Mouse (Mus musculus) spleen, postnatal 36 days (tissue): ENCODE measurements around the gene Apon.
A peak's percentile ranks its signal among the peaks of the same experiment; 100 is the strongest.
"Not testable (repeated sequence)": the region's sequence is repeated elsewhere in the genome, so short reads cannot be mapped to it uniquely, and the experiment has no call there.

Experiments used
- DNase-seq, 2 experiments: peaks; one replicate each; pipeline ENCODE4 v3.0.0; 2022; ENCODE audit warnings: low spot score in 2 of 2, mixed read lengths in 1 of 2

Apon gene

DNA sequence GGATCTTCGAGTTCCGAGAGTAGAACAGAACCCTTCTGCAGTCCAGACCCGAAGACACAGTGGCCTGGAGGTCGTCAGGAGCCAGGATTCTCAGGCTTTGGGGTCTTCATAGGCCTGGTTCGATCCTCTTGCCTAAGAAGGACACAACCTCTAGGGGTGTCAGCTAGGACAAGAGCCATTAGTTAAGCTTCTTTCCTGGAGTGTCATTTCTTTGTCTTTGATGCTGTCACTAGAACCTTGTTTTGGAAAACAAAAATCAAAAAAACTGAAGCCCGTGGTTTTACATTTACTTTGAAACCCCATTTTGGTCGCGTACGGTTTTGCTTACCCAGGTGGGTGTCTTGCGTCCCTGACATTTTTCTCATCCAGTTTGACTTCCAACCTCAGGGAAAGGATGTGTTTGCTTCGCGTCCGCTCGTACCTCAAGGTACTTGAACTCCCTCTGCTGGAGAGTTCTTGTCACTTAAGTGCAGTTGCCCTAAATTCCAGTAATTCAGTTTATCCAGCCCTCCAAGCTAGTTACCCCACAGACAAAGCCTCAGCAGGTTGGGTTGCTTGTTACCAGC lies 21.4 kb upstream of the Apon start:
- peak; percentile 58 to 76 for DNase-seq

- no peak for DNase-seq
These were observed 17.6 kb upstream of the Apon start for GRCm38 (mm10) chr10:128236321-128236720.

DNA sequence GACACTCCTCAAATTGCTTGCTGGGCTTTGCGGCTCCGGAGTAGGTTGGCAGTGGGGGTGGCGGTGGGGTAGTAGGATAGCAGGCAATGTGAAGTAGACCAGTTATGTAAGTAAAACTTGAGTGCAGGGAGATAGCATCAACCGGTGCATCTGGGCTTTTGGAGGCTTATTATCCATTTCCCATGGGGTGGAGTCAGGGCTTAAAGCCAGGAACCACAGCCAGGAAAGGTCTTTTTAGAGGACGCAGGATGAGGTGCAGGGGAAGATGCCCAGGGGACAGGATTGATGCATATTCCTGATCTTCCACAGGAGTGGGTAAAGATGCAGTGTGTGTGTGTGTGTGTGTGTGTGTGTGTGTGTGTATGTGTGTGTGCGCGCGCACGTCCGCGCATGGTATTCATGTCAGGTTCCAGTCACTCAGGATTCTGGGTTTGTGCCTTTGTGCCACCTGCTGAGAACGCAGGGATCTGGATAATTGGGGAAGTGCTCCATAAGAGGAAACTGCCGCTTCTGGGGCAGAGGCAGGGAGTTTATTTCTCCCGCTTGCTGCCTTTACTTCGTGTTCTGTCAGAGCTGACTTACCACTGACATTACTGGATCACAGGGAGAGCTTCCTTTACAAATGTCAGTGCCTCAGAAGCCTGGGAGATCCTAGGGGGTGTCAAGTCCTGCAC lies 16.0 kb upstream of the Apon start:
- DNase-seq, result no peak

DNA sequence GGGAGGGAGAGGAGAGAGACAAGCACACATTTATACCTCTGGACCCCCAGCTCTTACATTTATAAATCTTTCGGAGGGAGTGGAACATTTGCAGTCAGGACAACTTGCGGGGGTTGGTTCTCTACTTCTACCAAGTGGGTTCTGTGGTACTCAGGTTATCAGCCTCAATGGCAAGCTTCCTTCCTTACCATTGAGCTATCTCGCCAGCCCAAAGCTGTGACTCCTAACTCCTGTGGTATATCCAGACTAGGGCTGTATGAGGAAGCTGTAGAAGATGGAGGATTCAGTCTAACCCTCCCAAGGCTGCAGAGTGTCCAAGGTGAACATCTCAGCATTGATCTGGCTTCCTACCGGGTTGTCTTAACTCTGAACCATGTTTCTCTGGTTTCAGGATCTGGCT lies 14.8 kb upstream of the Apon start:
- no peak for DNase-seq

DNA sequence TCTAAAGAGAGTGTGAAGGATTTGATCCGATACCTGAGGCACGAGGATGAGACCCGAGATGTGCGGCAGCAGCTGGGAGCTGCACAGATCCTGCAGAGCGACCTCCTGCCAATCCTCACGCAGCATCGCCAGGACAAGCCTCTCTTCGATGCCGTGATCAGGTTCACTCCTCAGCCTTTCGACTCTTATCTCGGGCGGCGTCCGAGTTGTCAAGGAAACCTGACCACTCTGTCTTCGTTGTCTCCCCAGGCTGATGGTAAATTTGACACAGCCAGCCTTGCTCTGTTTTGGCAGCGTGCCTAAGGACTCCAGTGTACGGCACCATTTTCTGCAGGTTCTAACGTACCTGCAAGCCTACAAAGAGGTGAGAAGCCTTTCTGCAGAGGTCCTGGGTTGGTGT lies 13.8 kb upstream of the Apon start:
- no peak for DNase-seq

DNA sequence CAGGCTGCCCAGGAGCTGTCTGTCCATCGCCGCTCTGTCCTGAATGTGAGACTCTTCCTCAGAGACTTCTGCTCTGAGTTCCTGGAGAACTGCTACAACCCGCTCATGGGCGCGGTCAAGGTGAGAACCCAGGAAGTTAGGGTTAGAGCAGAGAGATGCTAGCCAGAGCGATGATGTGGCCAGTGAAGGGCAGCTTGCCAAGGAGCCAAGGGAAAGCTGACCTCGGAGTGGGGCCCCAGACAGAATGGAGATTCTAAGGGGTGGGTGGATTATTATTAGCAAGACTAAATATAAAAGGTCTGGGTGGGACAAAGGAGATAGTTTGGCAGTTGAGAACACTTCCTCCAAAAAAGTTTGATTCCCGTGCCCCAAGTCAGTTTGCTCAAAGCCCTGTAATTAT lies 10.6 kb upstream of the Apon start:
- DNase-seq, result no peak

DNA sequence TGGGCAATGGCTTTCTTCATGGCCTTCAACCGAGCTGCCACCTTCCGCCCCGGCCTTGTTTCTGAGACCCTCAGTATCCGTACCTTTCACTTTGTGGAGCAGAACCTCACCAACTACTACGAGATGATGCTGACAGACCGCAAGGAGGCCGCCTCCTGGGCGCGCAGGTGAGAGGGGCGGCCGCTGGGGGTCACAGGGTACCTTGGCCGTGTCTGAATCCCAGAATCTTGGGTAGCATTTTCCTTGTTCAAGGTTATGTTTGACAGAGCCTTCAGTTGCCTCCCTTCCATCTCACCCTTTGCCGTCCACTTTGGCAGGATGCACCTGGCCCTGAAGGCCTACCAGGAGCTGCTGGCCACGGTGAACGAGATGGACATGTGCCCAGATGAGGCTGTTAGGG lies 9.8 kb upstream of the Apon start:
- DNase-seq, result no peak

- no peak for DNase-seq
These were observed 6.7 kb upstream of the Apon start for GRCm38 (mm10) chr10:128247020-128247732.

GRCm38 (mm10) chr10:128250565-128250964 lies 3.3 kb upstream of the Apon start:
- DNase-seq, result no peak

DNA sequence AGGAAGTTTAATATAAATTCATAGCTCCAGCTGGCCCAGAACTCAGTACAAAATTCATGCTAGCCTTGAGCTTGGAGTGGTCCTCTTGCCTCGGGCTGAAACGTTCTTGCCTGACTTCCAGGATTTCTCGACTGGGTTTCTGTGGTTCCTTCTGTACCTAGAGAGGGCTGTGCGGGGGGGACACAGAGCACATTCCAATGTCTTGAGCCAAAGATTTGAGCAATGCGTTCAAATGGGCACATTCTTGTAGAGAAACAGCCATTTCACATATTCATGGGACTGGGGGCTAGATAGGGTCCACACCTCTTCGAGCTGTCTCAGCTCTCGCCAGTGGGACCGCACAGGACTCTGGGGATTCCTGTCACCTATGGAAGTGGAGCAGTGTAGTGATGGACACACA lies 2.0 kb downstream of the Apon start:
- DNase-seq, result no peak

- no peak for DNase-seq
These were observed 2.4 kb downstream of the Apon start for GRCm38 (mm10) chr10:128256328-128256727.

DNA sequence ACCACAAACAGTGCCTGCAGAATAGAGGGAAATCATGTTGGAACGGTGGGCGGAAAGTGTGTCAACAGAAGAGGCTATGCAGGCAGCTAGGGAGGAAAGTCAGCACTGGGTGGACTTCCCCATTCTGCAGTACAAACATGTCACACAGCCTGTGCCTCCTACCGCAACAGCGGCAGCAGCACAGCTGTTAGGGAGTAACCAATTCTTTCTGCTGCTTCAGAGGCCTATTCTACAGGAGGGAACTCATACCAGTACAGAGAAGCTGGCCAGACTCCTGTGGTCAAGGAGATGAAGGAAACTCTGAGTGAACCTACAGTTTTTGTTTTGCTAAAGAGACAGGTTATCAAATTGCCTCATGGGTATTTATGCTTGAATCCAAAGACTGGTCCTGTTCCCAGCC lies 5.1 kb downstream of the Apon start:
- DNase-seq, result peak; percentile 69 to 71

DNA sequence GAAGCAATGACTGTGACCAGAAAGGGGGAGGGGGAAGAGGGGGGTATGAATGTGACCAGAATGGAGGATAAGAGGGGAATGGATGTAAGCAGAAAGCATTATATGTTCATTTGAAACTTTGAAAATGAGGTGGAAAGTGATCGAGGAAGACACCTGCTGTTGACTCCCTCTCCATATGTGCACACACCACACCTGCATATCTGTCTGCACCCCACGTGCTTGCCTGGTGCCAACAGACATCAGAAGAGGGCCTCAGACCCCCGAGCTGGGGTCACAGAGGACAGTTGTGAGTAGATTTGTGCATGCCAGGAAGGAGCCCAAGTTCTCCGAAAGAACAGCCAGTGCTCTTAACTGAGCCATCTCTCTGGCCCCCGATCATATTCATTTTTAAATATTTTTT lies 6.0 kb downstream of the Apon start:
- no peak for DNase-seq

DNA sequence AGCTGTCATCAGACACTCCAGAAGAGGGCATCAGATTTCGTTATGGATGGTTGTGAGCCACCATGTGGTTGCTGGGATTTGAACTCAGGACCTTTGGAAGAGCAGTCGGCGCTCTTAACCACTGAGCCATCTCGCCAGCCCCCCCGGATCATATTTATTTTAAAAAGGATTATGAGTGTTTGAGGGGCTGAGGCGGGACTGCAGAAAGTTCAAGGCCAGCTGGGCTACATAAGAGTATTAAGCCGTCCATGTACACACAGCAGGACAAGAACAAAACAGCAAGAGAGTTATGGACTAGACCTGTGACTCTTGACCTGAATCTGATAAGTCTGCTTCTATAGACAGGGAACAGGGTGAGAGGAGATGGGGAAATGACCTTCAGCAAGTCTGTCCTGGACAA lies 6.5 kb downstream of the Apon start:
- DNase-seq, result not testable (repeated sequence)

- no peak for DNase-seq
These were observed 8.4 kb downstream of the Apon start for GRCm38 (mm10) chr10:128262300-128262699.

DNA sequence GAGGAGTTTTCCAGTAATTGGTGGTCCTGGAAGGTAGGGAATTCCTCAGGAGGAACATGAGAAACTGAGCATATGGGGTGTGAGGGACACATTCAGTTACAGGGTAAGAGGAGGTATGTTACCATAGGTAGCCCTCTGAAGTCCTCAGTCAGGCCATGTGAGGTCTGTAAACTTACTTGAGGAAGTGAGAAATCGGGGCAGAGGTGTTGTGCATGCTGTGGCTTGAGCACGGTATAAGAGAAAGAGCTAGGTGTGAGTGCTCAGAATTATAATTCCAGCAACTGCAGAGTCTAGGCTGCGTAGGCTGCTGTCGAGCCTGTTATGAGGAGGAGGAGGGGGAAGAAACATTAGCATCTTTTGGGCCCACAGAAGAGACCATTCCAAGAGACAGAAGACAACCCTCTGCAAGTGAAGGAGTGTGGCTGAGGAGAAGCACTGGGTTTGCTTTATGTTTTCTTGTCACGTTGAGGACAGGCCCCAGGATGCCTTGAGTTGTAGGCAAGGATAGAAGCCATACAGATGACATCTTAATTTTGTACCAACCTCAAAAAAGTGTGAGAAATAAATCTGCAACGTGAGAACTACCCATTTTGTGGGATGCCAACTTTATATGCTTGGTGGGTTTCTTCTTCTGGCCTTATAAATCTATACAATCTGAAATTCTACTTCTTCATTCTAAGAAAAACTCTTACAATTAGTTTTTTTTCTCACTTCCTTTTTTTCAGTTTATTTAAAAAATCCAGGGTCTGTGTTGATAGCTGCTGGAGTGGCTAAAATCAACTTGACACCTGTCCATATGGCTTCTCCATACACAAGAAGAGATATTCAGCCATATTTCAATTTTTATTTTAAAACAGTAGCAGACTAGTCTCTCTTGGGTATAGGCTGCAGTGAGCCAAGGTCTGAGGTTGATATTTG lies 9.8 kb downstream of the Apon start:
- DNase-seq, result peak; percentile 64 to 74

- no peak for DNase-seq
These were observed 14.5 kb downstream of the Apon start, which contains the start of gene Apof for GRCm38 (mm10) chr10:128268371-128268770. Gene Apof, plus strand, starts transcription at chr10:128268671.

GRCm38 (mm10) chr10:128269206-128269910 lies 15.5 kb downstream of the Apon start:
- DNase-seq, result no peak

DNA sequence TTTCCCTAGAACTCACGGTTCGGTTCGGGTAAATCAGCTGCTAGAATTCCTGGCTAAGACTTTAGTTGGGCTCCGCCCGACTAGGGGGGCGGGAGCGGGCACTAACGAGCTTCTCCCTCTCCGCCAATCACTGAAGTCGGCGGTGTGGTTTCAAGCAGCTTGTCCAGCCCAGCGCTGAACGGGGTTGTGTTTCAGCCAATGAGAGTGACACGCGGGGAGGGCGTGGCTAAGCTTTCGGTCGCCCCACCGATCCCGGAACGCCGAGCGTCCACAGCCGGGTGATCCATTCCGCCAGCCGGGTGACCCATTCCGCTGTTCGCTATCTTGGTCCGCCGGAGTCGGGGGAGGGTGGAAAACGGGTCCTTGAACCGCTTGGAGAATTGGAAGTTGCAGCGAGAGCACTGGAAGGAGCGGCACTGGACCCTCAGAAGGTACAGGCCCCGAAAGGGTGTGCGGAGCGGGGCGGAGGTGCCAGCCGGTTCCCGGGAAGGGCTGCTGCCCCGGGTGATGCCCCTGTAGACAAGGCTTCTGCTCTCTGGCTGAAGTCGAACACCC lies 16.5 kb downstream of the Apon start, which contains the start of gene Stat2:
Gene Stat2, plus strand, starts transcription at position 273 of the 555 bp plus-strand sequence.
- DNase-seq, result peak; percentile 97 to 98

- no peak for DNase-seq
These were observed 17.0 kb downstream of the Apon start for GRCm38 (mm10) chr10:128270866-128271265.

DNA sequence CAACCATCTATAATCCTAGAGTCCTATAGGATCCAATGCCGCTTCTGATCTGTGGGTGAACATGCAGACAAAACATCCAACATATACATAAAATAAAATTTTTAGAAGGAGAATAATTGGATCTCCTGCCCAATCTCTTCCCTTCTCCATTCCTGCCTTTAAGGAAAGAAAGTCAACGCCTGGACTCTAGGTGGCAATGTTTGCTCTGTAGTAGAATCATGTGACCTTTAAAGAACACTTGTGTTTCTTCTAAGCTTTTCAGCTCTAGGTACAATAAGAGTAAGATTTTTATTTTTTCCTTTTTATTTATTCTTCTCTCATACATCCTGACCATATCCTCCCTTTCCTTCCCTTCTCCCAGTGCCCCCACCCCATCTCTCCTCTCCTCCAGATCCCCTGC lies 18.0 kb downstream of the Apon start:
- no peak for DNase-seq
